Mouse (Mus musculus) embryo, embryonic 11 days (tissue): Measurements from ENCODE around the gene C1ql1.

Experiments used
- DNase-seq: peaks from one replicate; pipeline ENCODE4 v3.0.0-alpha.2; 2015

The C1ql1 gene

GRCm38 (mm10) chr11:102898408-102898807 is 48.1 kb downstream of the C1ql1 start:
- DNase-seq = no peak

- no peak for DNase-seq
These were observed 49.8 kb downstream of the C1ql1 start for GRCm38 (mm10) chr11:102896641-102897040.

GRCm38 (mm10) chr11:102895779-102896178 is 50.7 kb downstream of the C1ql1 start:
- no peak for DNase-seq

- DNase-seq = no peak
These were observed 51.8 kb downstream of the C1ql1 start for GRCm38 (mm10) chr11:102894716-102895115.

- peak; percentile 87 for DNase-seq
These were observed 53.4 kb downstream of the C1ql1 start for GRCm38 (mm10) chr11:102893015-102893651.

- DNase-seq = no peak
These were observed 56.4 kb downstream of the C1ql1 start for GRCm38 (mm10) chr11:102890096-102890495.
